Mouse (Mus musculus) thymus, postnatal 25 days (tissue): ENCODE measurements around the gene Caskin1.

ENCODE experiments used
- DNase-seq: peaks from one replicate; pipeline ENCODE4 v3.0.0; 2022

The Caskin1 gene

GRCm38 (mm10) chr17:24533099-24533992 is 44.9 kb downstream of the Caskin1 start:
- DNase-seq: peak; percentile 85

- DNase-seq: no peak
Measured at GRCm38 (mm10) chr17:24534160-24534718, 45.8 kb downstream of the Caskin1 start, which contains the start of gene Rab26. Gene Rab26, minus strand, starts transcription at chr17:24534210.

- no peak for DNase-seq
Measured at GRCm38 (mm10) chr17:24535300-24535699, 46.9 kb downstream of the Caskin1 start.

GRCm38 (mm10) chr17:24537536-24537935 is 49.1 kb downstream of the Caskin1 start:
- no peak for DNase-seq

GRCm38 (mm10) chr17:24538950-24539349 is 50.5 kb downstream of the Caskin1 start:
- peak; percentile 66 for DNase-seq

GRCm38 (mm10) chr17:24540375-24540774 is 52.0 kb downstream of the Caskin1 start:
- DNase-seq: peak; percentile 62

GRCm38 (mm10) chr17:24544613-24545012 is 56.2 kb downstream of the Caskin1 start:
- no peak for DNase-seq

- no peak for DNase-seq
Measured at GRCm38 (mm10) chr17:24545247-24545646, 56.8 kb downstream of the Caskin1 start.

- DNase-seq: no peak
Measured at GRCm38 (mm10) chr17:24546234-24546633, 57.8 kb downstream of the Caskin1 start.

- DNase-seq: peak; percentile 42
Measured at GRCm38 (mm10) chr17:24548435-24548834, 60.0 kb downstream of the Caskin1 start.

GRCm38 (mm10) chr17:24548921-24549617 is 60.7 kb downstream of the Caskin1 start:
- peak; percentile 55 for DNase-seq

GRCm38 (mm10) chr17:24549618-24550415 is 61.4 kb downstream of the Caskin1 start, which contains the start of gene Pkd1:
Gene Pkd1, plus strand, starts transcription at chr17:24549834.
- peak; percentile 100 for DNase-seq

GRCm38 (mm10) chr17:24550416-24551049 is 62.1 kb downstream of the Caskin1 start:
- peak; percentile 64 for DNase-seq

- no peak for DNase-seq
Measured at GRCm38 (mm10) chr17:24551050-24551444, 62.6 kb downstream of the Caskin1 start.

GRCm38 (mm10) chr17:24557091-24557490 is 68.7 kb downstream of the Caskin1 start:
- no peak for DNase-seq
